Mouse (Mus musculus) erythroblast, embryonic 14.5 days (primary cell): ENCODE data around the gene Slc30a4.

Experiments used
- GATA1 ChIP-seq: IDR thresholded peaks from 2 replicates; pipeline ENCODE4 v1.6.1; 2012; ENCODE audit warnings: low read length, inconsistent platforms, mixed read lengths
- TAL1 ChIP-seq: IDR thresholded peaks from 3 replicates; pipeline ENCODE4 v1.6.1; 2012; ENCODE audit warnings: low read length, inconsistent platforms, mixed read lengths

DNA sequence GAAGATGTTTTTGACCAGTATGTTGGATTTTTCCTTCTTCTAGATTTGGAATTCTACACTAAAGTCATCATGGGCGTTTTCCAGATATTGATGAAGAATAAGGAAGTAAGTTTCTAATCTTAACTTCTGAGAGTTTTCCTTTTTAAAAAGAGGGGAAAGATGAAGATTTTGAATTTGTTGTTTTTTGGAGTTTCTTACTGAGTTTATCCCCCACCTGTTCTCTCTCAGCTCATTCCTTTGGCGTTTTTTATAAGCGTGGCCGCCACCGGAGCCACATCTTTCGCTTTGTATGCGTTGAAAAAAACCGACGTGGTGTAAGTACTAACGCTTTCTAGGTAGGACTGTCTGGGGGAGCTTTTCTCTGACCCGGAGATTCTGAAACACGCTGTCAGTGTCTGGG, 64.4 kb downstream of the Slc30a4 start:
- TF ChIP-seq GATA1 = no peak
- no peak for TF ChIP-seq TAL1
